Mouse (Mus musculus) brown adipose tissue, adult 24 weeks (tissue): ENCODE measurements around the gene Man2a1. TPM values are rescaled to one million over a fixed set of nuclear protein-coding genes. Genes with fewer than 3 reads are reported as not detected.

Source experiments
- H3K27ac ChIP-seq: fragments of 200-500 bp; replicated peaks from 2 replicates; pipeline ENCODE4 v1.5.1; 2012; ENCODE audit warnings: low read depth, mild to moderate bottlenecking, low read length
- H3K4me1 ChIP-seq: fragments of 200-500 bp; 2 replicates; pipeline ENCODE4 v1.6.1; 2012; ENCODE audit warnings: low read length, mixed read lengths; ENCODE audit not compliant: control insufficient read depth, insufficient read depth, insufficient read length
- H3K4me3 ChIP-seq: fragments of 200-500 bp; 2 replicates; pipeline ENCODE4 v1.5.1; 2012; ENCODE audit warnings: low read depth, mild to moderate bottlenecking, low read length, moderate library complexity; ENCODE audit not compliant: insufficient read depth
- polyA plus RNA-seq: library from polyadenylated mRNA; stranded (reverse); fragments of >200 nt; gene quantifications from 2 replicates; pipeline ENCODE4 v1.2.4, GENCODE M21; 2012; ENCODE audit not compliant: missing spikeins, insufficient read depth, insufficient read length

Man2a1 gene
- polyA plus RNA-seq, 1 experiment = 12.7 TPM

DNA sequence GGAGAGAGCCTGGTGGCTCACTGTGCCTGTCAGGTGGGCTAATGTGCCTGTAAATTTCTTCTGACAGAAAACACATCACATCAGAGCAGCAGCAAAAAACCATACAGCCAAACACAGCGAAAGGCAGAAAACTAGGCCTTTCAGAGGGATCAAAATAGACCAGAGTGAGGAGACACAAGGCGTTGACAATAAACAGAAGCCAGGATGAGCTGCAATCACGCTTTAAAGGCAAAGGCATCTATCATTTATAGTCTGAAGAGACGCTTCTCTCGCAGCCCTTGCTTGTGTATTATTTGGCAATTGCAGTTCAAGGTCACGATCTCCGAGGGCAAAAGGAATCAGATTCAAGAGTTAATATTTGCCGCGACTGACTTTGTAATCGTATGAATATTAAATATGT lies 9.2 kb upstream of the Man2a1 start:
- Histone ChIP-seq H3K4me3 (no peak overlapping the region), H3K4me1 (no peaks in the 10 kb centered on the region), H3K27ac (no peak overlapping the region)

DNA sequence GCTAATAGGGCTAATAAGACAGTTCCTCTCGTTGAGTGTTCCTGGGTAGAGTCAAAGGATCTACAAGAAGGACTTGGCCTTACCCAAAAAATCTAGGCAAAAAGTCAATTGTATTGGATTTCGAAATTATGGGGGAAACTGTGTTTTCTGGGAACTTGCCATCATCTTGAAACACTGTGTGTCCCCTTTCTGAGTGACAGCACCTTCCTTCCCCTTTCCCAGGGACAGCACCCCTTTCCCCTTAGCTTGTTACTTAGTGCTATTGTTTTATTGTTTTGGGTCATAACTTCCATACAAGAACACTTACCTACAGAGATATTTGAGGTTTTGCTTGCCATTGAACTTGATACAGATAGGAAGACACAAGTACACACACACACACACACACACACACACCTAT lies 8.2 kb upstream of the Man2a1 start:
- H3K4me1 ChIP-seq = no peaks in the 10 kb centered on the region
- no peak overlapping the region for H3K4me3 ChIP-seq

DNA sequence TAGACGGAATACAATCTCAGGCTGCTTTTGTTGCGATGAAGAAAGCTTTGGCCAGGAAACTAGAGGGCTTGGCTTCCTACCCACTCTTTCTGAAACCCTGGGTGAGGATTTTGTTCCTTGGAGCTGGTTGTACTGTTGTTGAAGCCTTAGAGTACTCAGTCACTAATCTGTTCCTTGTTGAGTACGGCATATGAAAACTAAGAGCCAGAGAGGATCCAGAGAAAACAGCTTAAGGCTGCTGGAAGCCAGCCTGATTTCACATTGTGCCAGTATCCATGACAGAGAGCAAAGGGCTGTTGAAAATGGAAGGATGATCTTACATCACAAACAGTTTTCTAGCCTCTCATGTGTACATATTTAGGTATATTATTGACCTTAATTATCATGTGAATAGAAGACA lies 7.7 kb upstream of the Man2a1 start:
- Histone ChIP-seq H3K4me1 (no peaks in the 10 kb centered on the region), H3K4me3 (no peak overlapping the region), H3K27ac (no peak overlapping the region)

More for the DNA sequence above, 8.2 kb upstream of the Man2a1 start:
- H3K27ac ChIP-seq = no peak overlapping the region

DNA sequence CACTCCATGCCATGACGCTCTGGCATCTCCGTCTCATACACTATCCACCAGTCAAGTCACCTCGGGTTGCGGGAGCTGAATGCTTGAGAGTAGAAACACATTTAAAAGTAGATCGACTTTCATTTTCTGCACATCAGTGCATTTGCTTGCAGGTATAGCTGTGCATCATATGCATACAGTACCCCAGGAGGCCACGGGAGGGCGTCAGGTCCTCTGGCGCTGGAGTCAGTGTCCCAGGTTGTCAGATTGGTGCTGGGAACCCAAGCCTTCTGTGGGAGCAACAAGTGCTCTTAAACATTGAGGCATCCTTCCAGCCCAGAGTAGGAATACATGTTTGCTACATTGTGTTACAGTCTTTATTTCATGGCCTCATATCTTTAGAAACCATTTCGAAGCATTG lies 2.8 kb upstream of the Man2a1 start:
- Histone ChIP-seq H3K4me1 (no peaks in the 10 kb centered on the region), H3K4me3 (no peak overlapping the region), H3K27ac (no peak overlapping the region)

DNA sequence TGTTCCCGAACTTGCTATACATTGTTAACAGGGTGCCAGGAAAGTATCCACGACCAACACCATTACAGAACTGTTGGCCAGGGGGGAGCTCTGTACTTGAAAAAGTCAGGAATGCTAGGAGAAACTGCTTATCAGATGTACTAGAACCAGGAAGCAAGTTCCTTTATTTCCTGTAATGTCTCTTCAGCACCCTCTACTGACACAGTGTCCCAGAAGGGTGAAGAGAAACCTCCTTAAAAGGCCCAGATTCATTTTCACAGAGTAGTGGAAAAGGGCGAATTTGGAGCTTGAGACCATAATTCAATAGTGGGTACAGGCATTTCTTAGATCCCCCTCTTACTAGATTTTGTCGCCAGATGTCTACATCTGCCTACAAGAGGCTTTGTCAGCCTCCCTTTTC lies 620 bp upstream of the Man2a1 start:
- Histone ChIP-seq H3K27ac (peak overlapping the region; percentile 88), H3K4me3 (peak overlapping the region; percentile 61), H3K4me1 (peaks cover 9% of the 10 kb centered on the region)

DNA sequence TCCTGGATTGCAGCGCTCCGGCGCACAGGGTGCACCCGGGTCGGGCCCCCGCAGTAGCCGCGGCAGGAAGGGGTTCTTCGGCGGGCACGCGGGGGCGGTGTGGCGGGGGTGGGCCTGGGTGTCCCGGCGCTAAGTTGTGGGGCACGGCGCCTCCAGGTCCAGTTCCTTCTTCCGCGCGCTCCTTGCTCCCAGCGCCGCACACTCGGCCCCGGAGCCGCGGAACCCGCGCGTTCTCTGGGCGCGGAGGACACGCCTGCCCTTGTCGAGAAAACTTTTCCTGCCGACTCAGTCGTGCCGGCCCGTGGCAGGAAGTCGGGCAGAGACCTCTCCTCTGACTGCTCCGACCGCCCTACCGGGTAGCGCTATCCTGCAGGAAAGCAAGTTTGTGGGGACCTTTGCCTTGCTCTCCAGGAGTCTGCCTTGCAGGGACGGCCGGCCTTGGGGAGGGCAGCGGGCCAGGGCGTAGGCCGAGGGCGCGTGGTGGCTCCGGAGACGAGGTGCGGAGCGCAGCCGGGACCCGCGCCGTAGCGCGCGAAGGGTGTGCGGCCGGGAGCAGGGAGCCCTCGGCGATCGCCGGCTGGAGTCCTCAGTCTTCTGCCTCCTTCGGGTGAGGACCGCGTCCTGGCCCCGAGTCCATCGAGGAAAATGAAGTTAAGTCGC lies 685 bp downstream of the Man2a1 start:
- H3K27ac ChIP-seq = peak overlapping the region; percentile 90
- peaks cover 9% of the 10 kb centered on the region for H3K4me1 ChIP-seq
- peak overlapping the region; percentile 94 for H3K4me3 ChIP-seq

DNA sequence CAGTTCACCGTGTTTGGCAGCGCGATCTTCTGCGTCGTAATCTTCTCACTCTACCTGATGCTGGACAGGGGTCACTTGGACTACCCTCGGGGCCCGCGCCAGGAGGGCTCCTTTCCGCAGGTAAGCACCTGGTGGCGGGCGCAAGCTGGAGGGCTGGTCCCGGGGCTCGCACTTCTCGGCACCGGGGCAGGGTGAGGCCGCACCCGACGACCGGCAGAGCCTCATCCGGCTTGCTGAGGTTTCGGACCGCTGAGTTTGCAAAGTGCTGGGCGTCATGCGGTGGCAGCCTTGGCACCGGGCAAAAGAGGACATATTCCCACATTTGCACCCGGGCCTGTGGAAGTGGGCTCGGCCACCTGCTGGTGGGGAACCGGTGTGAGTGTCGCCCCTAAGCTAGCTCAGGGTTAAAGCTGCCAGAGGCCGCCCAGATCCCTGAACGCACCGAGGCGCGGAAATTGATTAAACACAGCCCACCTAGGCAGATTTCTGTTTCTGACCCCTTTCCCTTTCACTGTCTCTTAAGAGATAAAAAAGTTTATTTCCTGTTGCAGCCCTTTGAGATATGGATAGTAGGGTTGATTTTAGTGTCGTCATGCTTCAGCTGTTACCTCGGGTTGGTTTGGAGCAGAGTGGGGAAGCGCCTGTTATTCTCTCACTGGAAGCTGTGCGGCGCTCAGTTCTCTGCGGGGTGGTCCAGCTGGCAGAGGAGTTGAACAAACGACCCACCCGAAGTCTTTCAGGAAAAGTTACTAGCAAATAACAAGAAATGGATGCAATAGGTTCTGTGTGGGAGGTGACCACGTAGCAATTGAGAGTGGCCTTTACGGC lies 1.4 kb downstream of the Man2a1 start:
- peaks cover 9% of the 10 kb centered on the region for H3K4me1 ChIP-seq
- peak overlapping the region; percentile 94 for H3K4me3 ChIP-seq
- H3K27ac ChIP-seq = peak overlapping the region; percentile 90

DNA sequence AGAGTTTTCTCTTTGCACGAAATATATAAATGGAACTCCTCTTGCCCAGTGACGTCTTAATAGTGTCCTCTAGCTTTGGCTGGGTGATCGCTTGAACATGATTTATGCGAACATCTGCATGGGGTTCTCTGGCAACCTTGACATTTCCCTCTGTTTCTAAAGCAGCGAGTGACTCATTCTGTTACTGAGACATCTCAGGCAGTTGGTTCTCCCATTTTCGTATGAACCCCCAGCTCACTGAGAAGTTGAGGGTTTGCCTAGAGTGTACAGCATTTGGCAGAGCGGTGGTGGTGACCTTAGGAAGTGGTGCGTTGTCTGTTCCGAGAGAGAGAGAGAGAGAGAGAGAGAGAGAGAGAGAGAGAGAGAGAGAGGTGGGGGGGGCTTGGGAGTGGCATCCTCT lies 2.6 kb downstream of the Man2a1 start:
- Histone ChIP-seq H3K4me3 (peak overlapping the region; percentile 94), H3K4me1 (peaks cover 9% of the 10 kb centered on the region), H3K27ac (no peak overlapping the region; the same call in 1 of the 2 replicates)

DNA sequence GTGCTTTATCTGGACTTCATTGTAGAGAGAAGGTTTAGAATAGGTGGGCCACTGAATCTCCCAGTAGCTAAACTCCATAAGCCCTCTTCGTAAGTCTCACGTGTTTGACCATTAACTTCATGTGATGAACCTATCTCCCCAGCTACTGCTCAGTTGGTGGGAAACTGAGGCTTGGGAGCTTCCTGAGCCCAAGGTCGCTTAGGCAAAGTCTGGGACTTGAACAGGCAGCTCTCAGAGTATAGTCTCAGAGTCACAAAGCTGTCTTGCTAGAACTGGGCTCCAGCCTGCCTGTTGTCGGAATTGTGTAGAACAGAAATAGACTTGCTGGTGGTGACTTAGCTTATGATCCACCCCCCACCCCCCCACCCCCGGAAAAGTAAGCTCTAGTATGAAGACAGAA lies 3.0 kb downstream of the Man2a1 start:
- H3K4me3 ChIP-seq = peak overlapping the region; percentile 94; the same call in 1 of the 2 replicates
- H3K27ac ChIP-seq = no peak overlapping the region
- peaks cover 9% of the 10 kb centered on the region for H3K4me1 ChIP-seq

DNA sequence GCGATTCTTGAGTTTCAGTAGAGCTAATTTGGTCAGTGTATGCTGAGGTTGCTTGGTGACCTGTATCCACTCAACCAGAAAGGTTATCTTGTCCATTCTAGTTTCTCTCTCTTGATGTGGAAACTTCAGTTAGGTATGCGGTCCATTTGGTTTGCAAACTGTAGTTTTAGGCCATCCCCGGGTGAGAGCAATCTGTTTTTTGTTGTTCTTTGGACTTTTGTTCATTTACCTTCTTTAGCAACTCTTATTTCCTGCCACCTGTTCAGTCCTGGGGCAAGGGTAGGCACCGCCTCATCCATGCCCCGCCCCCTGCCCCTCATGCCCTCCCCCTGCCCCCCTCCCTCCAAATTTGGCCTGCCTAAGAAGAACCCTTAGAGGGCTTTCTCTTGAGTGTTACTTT lies 3.6 kb downstream of the Man2a1 start:
- no peak overlapping the region for H3K27ac ChIP-seq
- H3K4me1 ChIP-seq = peaks cover 9% of the 10 kb centered on the region
- H3K4me3 ChIP-seq = no peak overlapping the region

DNA sequence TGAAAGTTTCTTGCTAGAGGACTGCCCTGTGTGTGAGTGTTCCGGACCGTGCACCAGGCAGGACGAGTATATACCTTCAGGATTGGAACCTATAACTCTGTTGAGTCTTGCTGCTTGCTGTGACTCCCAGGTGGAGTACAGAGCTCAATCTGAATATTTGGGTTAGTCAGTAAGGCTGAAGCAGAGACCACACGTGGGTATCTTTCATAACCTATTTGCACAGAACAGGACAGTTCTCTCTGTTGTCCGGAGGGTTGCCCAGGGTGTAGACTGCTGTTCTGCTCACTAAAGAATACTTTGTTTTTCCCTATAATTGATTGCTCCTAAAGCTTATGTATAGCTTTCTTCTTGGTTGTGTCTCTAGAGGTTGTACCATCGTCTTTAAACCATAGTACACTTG lies 7.7 kb downstream of the Man2a1 start:
- no peak overlapping the region for H3K27ac ChIP-seq
- no peak overlapping the region for H3K4me3 ChIP-seq
- peaks cover 21% of the 10 kb centered on the region for H3K4me1 ChIP-seq

DNA sequence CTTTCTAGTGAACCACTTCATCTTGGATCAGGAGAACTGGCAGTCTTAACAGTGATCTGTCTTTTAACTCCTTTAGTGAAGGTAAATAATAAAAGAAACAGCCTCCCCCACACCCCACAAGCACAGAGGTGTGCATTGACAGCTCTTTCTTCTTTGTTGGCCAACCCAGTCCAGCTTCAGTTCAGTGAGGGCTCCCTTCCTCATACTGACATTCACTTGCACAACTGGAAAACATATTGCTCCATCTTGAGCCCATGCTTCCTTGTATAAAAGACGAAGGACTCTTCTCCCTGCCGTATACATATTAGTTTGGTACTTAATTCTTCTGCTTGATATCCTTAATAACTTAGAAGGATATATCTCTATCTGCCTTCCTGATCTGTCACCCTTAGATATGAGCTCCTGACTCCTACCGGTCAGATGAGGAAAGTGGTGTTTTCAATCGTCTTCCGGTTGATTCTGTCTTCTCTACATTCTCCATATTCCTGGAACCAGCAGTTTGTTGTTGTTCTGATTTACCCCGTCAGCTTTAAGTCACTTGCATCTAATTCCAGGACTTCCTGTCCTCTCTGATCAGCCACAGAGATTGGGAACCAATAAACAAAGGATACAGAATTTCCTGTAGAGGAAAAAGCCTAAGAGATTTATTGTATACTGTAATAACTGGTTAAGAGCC lies 8.5 kb downstream of the Man2a1 start:
- H3K4me1 ChIP-seq = peaks cover 19% of the 10 kb centered on the region
- H3K4me3 ChIP-seq = no peak overlapping the region
- H3K27ac ChIP-seq = peak overlapping the region; percentile 10; the same call in 1 of the 2 replicates

DNA sequence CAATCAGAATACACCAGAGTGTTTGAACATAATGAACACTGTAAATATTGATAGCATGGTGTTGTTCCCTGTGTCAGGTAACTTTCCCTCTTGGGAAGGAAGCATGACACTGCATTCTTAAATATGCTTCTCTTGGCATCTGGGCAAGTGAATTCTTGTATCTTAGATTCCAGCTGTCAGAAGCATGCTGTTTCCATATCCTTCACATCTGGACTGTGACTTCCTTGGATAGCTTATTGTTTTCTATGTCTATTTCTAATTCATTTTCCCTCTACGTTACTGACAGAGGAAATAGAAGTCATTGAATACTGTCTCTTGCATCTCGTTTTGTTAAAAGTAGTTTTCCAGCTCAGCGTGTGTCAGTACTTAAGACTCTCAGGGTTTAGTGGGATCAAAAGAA lies 9.2 kb downstream of the Man2a1 start:
- no peak overlapping the region for H3K4me3 ChIP-seq
- peaks cover 19% of the 10 kb centered on the region for H3K4me1 ChIP-seq
- peak overlapping the region; percentile 68; the same call in 1 of the 2 replicates for H3K27ac ChIP-seq

DNA sequence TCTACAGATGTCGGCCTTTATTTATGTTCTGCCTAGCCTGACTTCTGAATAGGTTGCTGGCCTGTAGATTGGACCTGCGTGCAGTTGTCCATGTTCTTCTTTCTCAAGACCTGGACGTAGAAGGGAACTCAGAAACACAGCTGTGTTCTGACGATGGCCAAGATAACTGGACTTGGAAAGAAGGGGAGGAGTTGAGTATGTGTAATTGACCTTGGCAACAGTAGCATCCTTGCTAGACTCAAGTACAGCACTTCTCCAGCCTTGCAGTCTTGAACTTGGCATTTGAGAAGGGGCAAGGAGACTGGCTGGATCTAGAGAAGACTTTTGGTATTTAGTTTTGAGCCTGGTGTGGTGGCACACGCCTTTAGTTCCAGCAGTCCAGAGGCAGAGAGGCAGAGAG lies 10.9 kb downstream of the Man2a1 start:
- peak overlapping the region; percentile 76 for H3K27ac ChIP-seq
- peaks cover 23% of the 10 kb centered on the region for H3K4me1 ChIP-seq
- H3K4me3 ChIP-seq = no peak overlapping the region

DNA sequence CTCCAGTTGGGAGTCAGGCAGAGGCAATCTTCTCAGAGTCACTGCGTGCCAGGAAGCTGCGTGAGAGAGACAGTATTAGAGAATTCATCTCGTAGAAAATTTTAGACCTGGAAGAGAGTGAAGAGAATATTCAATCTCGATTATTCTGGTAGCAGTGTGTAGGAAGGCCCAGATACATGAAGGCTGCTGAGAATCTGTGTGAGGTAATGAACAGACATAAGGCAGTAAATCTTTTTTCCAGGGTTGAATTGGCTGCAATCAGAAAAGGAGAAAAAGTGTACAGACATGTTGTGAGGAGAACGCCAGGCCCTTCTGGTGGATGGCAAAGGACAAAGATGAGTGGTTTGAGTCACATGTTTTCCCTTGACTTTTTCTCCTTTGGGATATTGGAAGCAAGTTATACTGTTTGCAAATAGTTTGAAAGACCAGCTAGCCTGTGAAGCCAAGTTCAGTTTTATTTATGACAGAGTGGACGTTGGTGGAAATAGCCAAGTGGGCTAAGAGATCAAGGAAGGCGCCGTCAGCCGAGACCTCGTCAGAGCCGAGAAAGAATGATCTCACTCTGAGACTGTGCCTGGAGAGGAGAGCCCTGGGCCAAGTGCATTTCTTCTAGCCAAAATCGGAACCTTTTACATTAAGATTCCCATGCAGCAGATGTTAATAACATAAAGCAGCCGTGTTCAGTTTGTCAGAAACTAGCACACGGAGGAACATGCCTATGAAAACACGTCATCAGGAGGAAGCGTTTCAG lies 11.8 kb downstream of the Man2a1 start:
- Histone ChIP-seq H3K27ac (peak overlapping the region; percentile 76), H3K4me1 (peaks cover 27% of the 10 kb centered on the region), H3K4me3 (no peak overlapping the region)
